In the genomic region with DNA sequence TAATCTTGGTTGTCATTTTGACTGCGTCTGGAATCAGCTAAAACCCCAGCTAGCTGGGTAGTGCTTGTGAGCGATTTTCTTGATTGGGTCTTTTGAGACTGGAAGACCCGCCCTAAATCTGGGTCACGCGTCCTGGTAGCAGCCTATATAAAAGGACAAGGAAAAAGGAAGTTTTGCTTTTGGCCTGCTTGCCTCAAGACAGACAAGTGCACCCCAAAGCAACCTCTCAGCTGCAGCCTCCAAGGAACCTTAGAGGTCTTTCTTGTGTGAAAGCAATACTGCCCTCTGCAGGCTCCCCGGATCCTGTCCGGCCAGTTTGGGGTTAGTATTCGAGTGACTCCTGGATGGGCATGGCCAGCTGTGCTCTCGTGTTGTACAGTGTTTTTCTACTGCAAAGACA, we compare ENCODE assay signal across 8 mouse cellular contexts. TPM values are rescaled to one million over a fixed set of nuclear protein-coding genes. Genes with fewer than 3 reads are reported as not detected.
DNase-seq lines count a peak whose midpoint lies in the region; ATAC-seq and TF ChIP-seq lines count a peak whose summit lies in the region.

No protein-coding gene starts in this region.

- no peak overlapping the region for H3K27ac ChIP-seq in cortical plate, adult 2 months (ENCODE audit: insufficient read depth, low read length)
- no peak overlapping the region for H3K27ac ChIP-seq in left cerebral cortex, adult 2 months
- peak overlapping the region; percentile 91 for H3K27ac ChIP-seq in macrophage

- 0% methylated on average over 9 of the region's 9 CpGs for WGBS in macrophage (ENCODE audit: missing documents)

- peak; percentile 56 for TF ChIP-seq CTCF in cortical plate, adult 2 months (IDR thresholded peaks at IDR 0.05; ENCODE audit: extremely low read depth, insufficient read depth, low read length)
- peak; percentile 76 for TF ChIP-seq CTCF in left cerebral cortex, adult 2 months (IDR thresholded peaks at IDR 0.05)

- no peak for TF ChIP-seq POLR2A in cortical plate, adult 2 months (IDR thresholded peaks at IDR 0.05; ENCODE audit: extremely low read depth, insufficient read depth, low read length)

- H3K4me1 ChIP-seq in cortical plate, adult 2 months (ENCODE audit: control insufficient read depth, insufficient read depth, low read length): no peaks in the 10 kb centered on the region

- H3K36me3 ChIP-seq in macrophage (ENCODE audit: inconsistent target): peaks cover 56% of the 10 kb centered on the region

- peaks cover 98% of the 10 kb centered on the region for H3K79me2 ChIP-seq in macrophage (ENCODE audit: inconsistent target)

- peak; percentile 81 for ATAC-seq in activated CD4-positive, CD25-positive, alpha-beta regulatory T cell, adult 4 months

- H3K4me3 ChIP-seq in cortical plate, adult 2 months (ENCODE audit: insufficient read depth, low read length): peak overlapping the region; percentile 68; the same call in 1 of the 2 replicates
- H3K4me3 ChIP-seq in left cerebral cortex, adult 2 months: peak overlapping the region; percentile 69
- H3K4me3 ChIP-seq in macrophage (ENCODE audit: inconsistent target): peak overlapping the region; percentile 98

- DNase-seq in gastrocnemius, adult 8-10 months (ENCODE audit: low spot score in 2 of 2): peak; percentile 81 to 84
- DNase-seq in hindlimb bud, embryonic 11.5 days (ENCODE audit: extremely low spot score, low read depth, low spot score): peak; percentile 33
- DNase-seq in left cerebral cortex, adult 2 months (ENCODE audit: extremely low spot score in 1 of 2, low spot score in 2 of 2): peak; percentile 63 to 65
- DNase-seq in right cerebral cortex, adult 2 months (ENCODE audit: low spot score in 2 of 2): peak; percentile 70 to 81
- DNase-seq in urinary bladder, postnatal 10 days (ENCODE audit: low spot score): peak; percentile 46

- intact Hi-C loops in left cerebral cortex, adult 2 months (cut with DNase I): loop anchor here (2.0 kb wide), 1 partner anchor 65 kb away; no protein-coding TSS in a partner anchor

RNA-seq across cellular contexts. Expression of gene Dtx3l, which starts 0.7 kb away (rescaled TPM):
- 10 to 100 TPM; 61.6 to 62.8 TPM for polyA plus RNA-seq in activated CD4-positive, CD25-positive, alpha-beta regulatory T cell, adult 4 months (2017; shearing (Covaris generic))
- polyA plus RNA-seq in cortical plate, adult 2 months (2012; rRNA removed): 2.8 TPM in 2 replicates
- 1 to 10 TPM; 3.2 to 4.3 (median 4.1) TPM for total RNA-seq in gastrocnemius, adult 8-10 months (2022)
- 1 to 10 TPM; 3.5 to 3.6 TPM for total RNA-seq in left cerebral cortex, adult 2 months (2021)
- total RNA-seq in macrophage (2018; cell fraction: chromatin; rRNA removed): 100 to 1,000 TPM in 15 of 26 experiments, 10 to 100 TPM in 11; 21.3 to 323 (median 132) TPM
- total RNA-seq in macrophage (2018; cell fraction: cytosol; rRNA removed): 100 to 1,000 TPM in 20 of 26 experiments, 10 to 100 TPM in 6; 81.5 to 299 (median 201) TPM
- total RNA-seq in macrophage (2018; cell fraction: nucleus; rRNA removed): 100 to 1,000 TPM in 16 of 26 experiments, 10 to 100 TPM in 10; 45.5 to 305 (median 229) TPM
- polyA plus RNA-seq in macrophage (2018): 42.5 to 99.4 TPM (median 48.3 TPM) in 3 replicates

RNA-seq across cellular contexts. Expression of gene Parp9, which starts 1.4 kb away (rescaled TPM):
- polyA plus RNA-seq in activated CD4-positive, CD25-positive, alpha-beta regulatory T cell, adult 4 months (2017; shearing (Covaris generic)): 10 to 100 TPM; 83.1 to 86.9 TPM
- 3.9 and 4.0 TPM in 2 replicates for polyA plus RNA-seq in cortical plate, adult 2 months (2012; rRNA removed)
- total RNA-seq in gastrocnemius, adult 8-10 months (2022): 1 to 10 TPM; 2.6 to 4.1 (median 3.3) TPM
- total RNA-seq in left cerebral cortex, adult 2 months (2021): 1 to 10 TPM; 2.3 to 3.9 TPM
- total RNA-seq in macrophage (2018; cell fraction: chromatin; rRNA removed): 100 to 1,000 TPM; 130 to 963 (median 401) TPM
- 100 to 1,000 TPM in 14 of 26 experiments, 10 to 100 TPM in 12; 66.6 to 228 (median 159) TPM for total RNA-seq in macrophage (2018; cell fraction: cytosol; rRNA removed)
- total RNA-seq in macrophage (2018; cell fraction: nucleus; rRNA removed): 100 to 1,000 TPM; 109 to 784 (median 320) TPM
- 50.3 to 109 TPM (median 52.0 TPM) in 3 replicates for polyA plus RNA-seq in macrophage (2018)

RNA-seq across cellular contexts. Expression of gene Kpna1, which starts 38.9 kb away (rescaled TPM):
- 10 to 100 TPM; 39.4 to 45.3 TPM for polyA plus RNA-seq in activated CD4-positive, CD25-positive, alpha-beta regulatory T cell, adult 4 months (2017; shearing (Covaris generic))
- polyA plus RNA-seq in cortical plate, adult 2 months (2012; rRNA removed): 49.5 and 49.8 TPM in 2 replicates
- total RNA-seq in gastrocnemius, adult 8-10 months (2022): 100 to 1,000 TPM; 164 to 190 (median 172) TPM
- 100 to 1,000 TPM; 132 to 157 TPM for total RNA-seq in left cerebral cortex, adult 2 months (2021)
- total RNA-seq in macrophage (2018; cell fraction: chromatin; rRNA removed): 10 to 100 TPM; 21.4 to 84.2 (median 41.3) TPM
- 10 to 100 TPM; 20.0 to 39.7 (median 30.1) TPM for total RNA-seq in macrophage (2018; cell fraction: cytosol; rRNA removed)
- total RNA-seq in macrophage (2018; cell fraction: nucleus; rRNA removed): 10 to 100 TPM; 19.6 to 66.9 (median 33.0) TPM
- 25.3 to 44.8 TPM (median 28.5 TPM) in 3 replicates for polyA plus RNA-seq in macrophage (2018)

Comparison
In these comparisons a context has a peak if more than half of its experiments do, and no peak if none do; other contexts are left out.
1. RNA of gene Dtx3l, which starts 0.7 kb away (polyA plus RNA-seq): 61.6 to 62.8 TPM in activated CD4-positive, CD25-positive, alpha-beta regulatory T cell, adult 4 months and 42.5 to 99.4 TPM in macrophage; 2.8 TPM in cortical plate, adult 2 months; every median in the first group is over 10 times any median in the second.
2. RNA of gene Parp9, which starts 1.4 kb away (polyA plus RNA-seq): 83.1 to 86.9 TPM in activated CD4-positive, CD25-positive, alpha-beta regulatory T cell, adult 4 months and 50.3 to 109 TPM in macrophage; 3.9 to 4.0 TPM in cortical plate, adult 2 months; every median in the first group is over 10 times any median in the second.
3. Peak in every context shown above with its lines, with median percentiles within 50 percentile points of each other: H3K4me3 ChIP-seq and DNase-seq.